Mouse (Mus musculus) neutrophil, adult 65 days (primary cell): Measurements from ENCODE around the gene Olfr1276. TPM values are rescaled to one million over a fixed set of nuclear protein-coding genes. Genes with fewer than 3 reads are reported as not detected.

Source experiments
- total RNA-seq: library from RNA; stranded (reverse); gene quantifications from 2 replicates; pipeline ENCODE4 v1.2.4, GENCODE M21; 2023

Olfr1276 gene
- not detected in 2 replicates for total RNA-seq

GRCm38 (mm10) chr2:111254216-111254615 lies at the start of gene Olfr1276:
Gene Olfr1276, plus strand, starts transcription at chr2:111254516.

GRCm38 (mm10) chr2:111229502-111229901 lies 24.8 kb upstream of the Olfr1276 start, which contains the start of gene 4930430A15Rik:
Gene 4930430A15Rik, minus strand, starts transcription at chr2:111229602.

GRCm38 (mm10) chr2:111235186-111235585 lies 19.1 kb upstream of the Olfr1276 start, which contains the start of gene Olfr1275:
Gene Olfr1275, minus strand, starts transcription at chr2:111235286.

DNA sequence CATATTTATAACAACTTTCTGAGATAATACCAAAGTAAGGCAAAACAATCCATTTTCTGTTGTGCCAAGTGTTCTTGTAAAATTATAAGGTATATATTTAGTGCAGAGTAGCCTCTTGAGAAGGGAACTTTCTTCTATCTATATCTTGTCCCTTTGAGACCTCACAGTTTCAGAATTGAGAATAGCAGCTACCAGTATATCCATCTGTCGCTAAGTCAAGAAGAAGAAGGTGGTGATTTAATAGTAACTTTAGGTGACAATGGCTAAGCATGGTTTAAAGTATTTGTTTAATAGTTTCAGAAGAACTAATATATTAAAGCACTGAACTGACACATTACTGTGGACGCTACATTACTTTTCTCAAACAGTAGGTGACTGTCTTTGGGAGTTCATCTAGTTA lies 19.7 kb downstream of the Olfr1276 start, which contains the start of gene Olfr1277:
Gene Olfr1277, minus strand, starts transcription at position 101 of the 400 bp plus-strand sequence.

DNA sequence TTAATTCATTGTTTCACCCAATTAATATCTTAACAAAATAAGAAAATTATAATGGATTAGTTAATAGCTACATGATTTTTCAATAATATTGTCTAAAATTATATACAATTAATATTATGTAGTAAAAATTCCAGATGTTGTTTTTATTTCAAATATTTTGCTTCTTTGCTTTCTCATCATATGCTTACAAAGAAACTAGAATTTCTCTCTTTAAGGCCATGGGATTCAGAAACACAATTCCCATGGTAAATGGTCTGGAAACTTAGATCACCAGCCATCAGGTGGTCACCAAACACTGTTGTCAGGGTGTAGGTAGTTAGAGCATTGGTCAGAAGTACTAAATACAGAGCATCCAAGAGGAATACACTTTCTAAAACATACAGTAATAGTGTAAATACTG lies 35.5 kb downstream of the Olfr1276 start, which contains the start of gene Olfr1278:
Gene Olfr1278, plus strand, starts transcription at position 301 of the 400 bp plus-strand sequence.

GRCm38 (mm10) chr2:111300374-111300773 lies 46.1 kb downstream of the Olfr1276 start, which contains the start of gene Olfr1279:
Gene Olfr1279, plus strand, starts transcription at chr2:111300635.

Other genes starting within 250 kb of the Olfr1276 start
- not detected in 2 replicates for gene Gm13941, start 148.5 kb upstream of the Olfr1276 start, total RNA-seq
- gene Gm15130, start 101.6 kb upstream of the Olfr1276 start, total RNA-seq = not detected in 2 replicates
- gene 4930430A15Rik, start 24.9 kb upstream of the Olfr1276 start, total RNA-seq = not detected in 2 replicates
- gene Olfr1275, start 19.2 kb upstream of the Olfr1276 start, total RNA-seq = not detected in 2 replicates
- gene Olfr1277, start 19.6 kb downstream of the Olfr1276 start, total RNA-seq = not detected in 2 replicates
- not detected in 2 replicates for gene Olfr1278, start 35.6 kb downstream of the Olfr1276 start, total RNA-seq
- gene Olfr1279, start 46.1 kb downstream of the Olfr1276 start, total RNA-seq = not detected in 2 replicates
- not detected in 2 replicates for gene Olfr1280, start 59.5 kb downstream of the Olfr1276 start, total RNA-seq
- gene Olfr1281, start 72.0 kb downstream of the Olfr1276 start, total RNA-seq = not detected in 2 replicates
- gene Olfr1282, start 81.6 kb downstream of the Olfr1276 start, total RNA-seq = not detected in 2 replicates
- not detected in 2 replicates for gene Olfr1283, start 112.3 kb downstream of the Olfr1276 start, total RNA-seq
- gene Olfr1284, start 121.0 kb downstream of the Olfr1276 start, total RNA-seq = not detected in 2 replicates
- not detected in 2 replicates for gene Olfr1286, start 168.6 kb downstream of the Olfr1276 start, total RNA-seq
- not detected in 2 replicates for gene Olfr1287, start 194.6 kb downstream of the Olfr1276 start, total RNA-seq
- gene Olfr1288, start 219.6 kb downstream of the Olfr1276 start, total RNA-seq = not detected in 2 replicates
- gene Olfr1289, start 226.3 kb downstream of the Olfr1276 start, total RNA-seq = not detected in 2 replicates
- gene Olfr1290, start 239.3 kb downstream of the Olfr1276 start, total RNA-seq = not detected in 2 replicates
- gene Olfr1291-ps1, start 242.7 kb downstream of the Olfr1276 start, total RNA-seq = not detected in 2 replicates